Mouse (Mus musculus) midbrain, embryonic 11.5 days (tissue): ENCODE measurements around the gene Spop. TPM values are rescaled to one million over a fixed set of nuclear protein-coding genes. Genes with fewer than 3 reads are reported as not detected.
"Not testable (repeated sequence)": the region's sequence is repeated elsewhere in the genome, so short reads cannot be mapped to it uniquely, and the experiment has no call there.

Experiments used
- ATAC-seq: fragments of 200-750 bp; cut with Nextera tagmentation; 2 replicates; pipeline ENCODE4 v1.8.0; 2017; ENCODE audit warnings: moderate TSS enrichment, moderate library complexity; ENCODE audit not compliant: low FRiP score
- DNase-seq: peaks from one replicate; pipeline ENCODE4 v3.0.0; 2015; ENCODE audit warnings: low spot score; ENCODE audit errors: missing footprints
- H3K27ac ChIP-seq: fragments of 300-500 bp; sonication (generic); 2 replicates; pipeline ENCODE4 v1.5.1; 2014; ENCODE audit warnings: low read depth, low read length
- H3K27me3 ChIP-seq: fragments of 300-500 bp; sonication (generic); 2 replicates; pipeline ENCODE4 v1.6.1; 2014; ENCODE audit warnings: mild to moderate bottlenecking, low read length, moderate library complexity, mixed read lengths; ENCODE audit not compliant: control insufficient read depth, insufficient read depth
- H3K36me3 ChIP-seq: fragments of 300-500 bp; sonication (generic); 2 replicates; pipeline ENCODE4 v1.6.1; 2014; ENCODE audit warnings: mild to moderate bottlenecking, low read length, moderate library complexity, mixed read lengths; ENCODE audit not compliant: control insufficient read depth, insufficient read depth
- H3K4me1 ChIP-seq: fragments of 300-500 bp; sonication (generic); 2 replicates; pipeline ENCODE4 v1.6.1; 2014; ENCODE audit warnings: low read length; ENCODE audit not compliant: control insufficient read depth, insufficient read depth
- H3K4me2 ChIP-seq: fragments of 300-500 bp; sonication (generic); 2 replicates; pipeline ENCODE4 v1.6.1; 2014; ENCODE audit warnings: mild to moderate bottlenecking, moderate library complexity
- H3K4me3 ChIP-seq: fragments of 300-500 bp; sonication (generic); 2 replicates; pipeline ENCODE4 v1.5.1; 2014; ENCODE audit warnings: low read depth, low read length
- H3K9ac ChIP-seq: fragments of 300-500 bp; sonication (generic); 2 replicates; pipeline ENCODE4 v1.6.1; 2014; ENCODE audit warnings: low read length
- H3K9me3 ChIP-seq: fragments of 300-500 bp; sonication (generic); 2 replicates; pipeline ENCODE4 v1.6.1; 2016; ENCODE audit warnings: low read length; ENCODE audit not compliant: control insufficient read depth
- WGBS: fragments of 180-500 bp; shearing (Covaris S2); extraction: QIAGEN DNeasy Blood & Tissue Kit; methylation state at CpG from one replicate; pipeline ENCODE4 v1.1.7; 2014; 5-methylcytosine and 5-hydroxymethylcytosine counted together
- polyA plus RNA-seq: library from polyadenylated mRNA; unstranded; fragments of >200 nt; fragmentation: Nextera tagmentation; extraction: Ambion mirVana; gene quantifications from 2 replicates; pipeline ENCODE4 v1.2.1, GENCODE M21; 2014

Gene Spop
- polyA plus RNA-seq, 1 experiment from 2014 or later: 132 TPM

DNA sequence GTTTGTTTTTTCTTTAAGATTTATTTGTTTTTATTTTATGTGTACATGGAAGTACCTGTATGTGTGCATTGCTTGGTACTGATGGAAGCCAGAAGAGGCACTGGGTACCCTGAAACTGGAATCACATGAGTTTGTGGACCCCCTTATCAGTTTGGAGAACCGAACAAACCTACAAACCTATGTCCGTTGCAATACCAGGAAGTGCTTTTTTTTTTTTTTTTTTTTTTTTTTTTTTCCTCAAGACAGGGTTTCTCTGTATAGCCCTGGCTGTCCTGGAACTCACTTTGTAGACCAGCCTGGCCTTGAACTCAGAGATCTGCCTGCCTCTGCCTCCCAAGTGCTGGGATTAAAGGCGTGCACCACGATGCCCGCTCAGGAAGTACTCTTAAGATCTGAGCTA, 7.5 kb upstream of the Spop start:
- not testable (repeated sequence) for H3K27me3 ChIP-seq, H3K36me3 ChIP-seq, H3K4me2 ChIP-seq, H3K4me1 ChIP-seq, H3K4me3 ChIP-seq, H3K9ac ChIP-seq, DNase-seq, H3K9me3 ChIP-seq, ATAC-seq, H3K27ac ChIP-seq
- WGBS: 91% methylated on average over 5 of the region's 5 CpGs

DNA sequence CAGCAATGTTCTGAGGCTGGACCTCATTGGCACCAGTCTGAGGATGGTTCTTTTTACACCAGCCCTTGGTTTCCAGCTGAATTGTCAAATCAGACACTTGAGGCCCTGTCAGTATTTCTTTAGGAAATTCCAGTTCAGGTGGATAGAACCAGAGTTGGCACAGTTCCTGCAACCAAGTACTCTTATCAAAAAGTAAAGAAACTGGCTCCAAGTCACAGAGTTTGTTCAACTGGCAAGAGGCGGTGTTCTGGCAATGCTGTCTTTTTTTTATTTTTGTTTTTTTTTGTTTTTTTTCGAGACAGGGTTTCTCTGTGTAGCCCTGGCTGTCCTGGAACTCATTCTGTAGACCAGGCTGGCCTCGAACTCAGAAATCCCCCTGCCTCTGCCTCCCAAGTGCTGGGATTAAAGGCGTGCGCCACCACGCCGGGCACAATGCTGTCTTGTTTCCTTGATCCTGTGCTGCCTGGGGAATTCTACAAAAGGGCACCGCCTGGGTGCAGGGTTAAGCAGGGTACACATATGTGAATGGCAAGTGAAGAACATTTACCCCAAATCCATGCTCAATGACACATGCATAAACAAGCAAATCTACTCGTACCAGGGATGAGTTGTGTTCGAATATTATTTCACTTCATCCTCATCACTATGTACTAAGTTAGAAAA, 4.3 kb upstream of the Spop start:
- H3K4me2 ChIP-seq: no peak overlapping the region
- H3K4me1 ChIP-seq: no peaks in the 10 kb centered on the region
- no peak overlapping the region for H3K27ac ChIP-seq
- H3K27me3 ChIP-seq: peaks cover 6% of the 10 kb centered on the region; the same call in 1 of the 2 replicates
- no peaks in the 10 kb centered on the region for H3K9me3 ChIP-seq
- H3K9ac ChIP-seq: no peak overlapping the region
- no peaks in the 10 kb centered on the region for H3K36me3 ChIP-seq
- DNase-seq (no peak), ATAC-seq (no peak)
- WGBS: 87% methylated on average over 10 of the region's 10 CpGs
- H3K4me3 ChIP-seq: no peak overlapping the region

DNA sequence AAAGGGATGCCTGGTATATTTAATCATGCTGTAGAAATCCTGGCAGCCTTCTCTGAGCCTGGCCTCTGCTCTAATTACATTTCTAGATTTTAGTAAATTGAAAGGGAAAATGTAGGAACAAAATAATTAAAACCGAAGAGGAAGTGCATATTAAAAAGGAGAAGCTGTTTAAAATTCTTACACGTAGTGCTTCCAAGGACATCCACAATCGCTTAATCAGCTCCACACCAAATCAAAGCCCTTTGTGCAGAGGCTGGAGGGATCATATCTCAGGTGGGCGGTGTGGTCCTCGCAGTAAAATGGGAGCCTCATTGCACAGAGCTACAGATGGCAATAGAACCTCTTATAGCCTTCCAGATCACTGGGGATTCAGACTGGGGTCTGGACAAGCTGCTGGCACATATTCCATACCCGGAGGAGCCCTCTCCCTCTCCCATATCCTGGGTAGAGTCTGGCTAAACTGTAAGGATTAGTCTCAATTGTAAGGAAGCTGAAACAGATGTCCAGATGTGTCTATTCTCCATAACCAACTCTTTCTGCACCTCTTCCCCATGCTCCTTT, 2.3 kb upstream of the Spop start:
- Histone ChIP-seq H3K4me3 (no peak overlapping the region), H3K27ac (no peak overlapping the region), H3K9ac (no peak overlapping the region), H3K4me2 (no peak overlapping the region), H3K36me3 (no peaks in the 10 kb centered on the region), H3K27me3 (peaks cover 6% of the 10 kb centered on the region; the same call in 1 of the 2 replicates), H3K9me3 (no peaks in the 10 kb centered on the region), H3K4me1 (peaks cover 11% of the 10 kb centered on the region)
- no peak for DNase-seq
- 75% methylated on average over 6 of the region's 6 CpGs for WGBS
- ATAC-seq: no peak

DNA sequence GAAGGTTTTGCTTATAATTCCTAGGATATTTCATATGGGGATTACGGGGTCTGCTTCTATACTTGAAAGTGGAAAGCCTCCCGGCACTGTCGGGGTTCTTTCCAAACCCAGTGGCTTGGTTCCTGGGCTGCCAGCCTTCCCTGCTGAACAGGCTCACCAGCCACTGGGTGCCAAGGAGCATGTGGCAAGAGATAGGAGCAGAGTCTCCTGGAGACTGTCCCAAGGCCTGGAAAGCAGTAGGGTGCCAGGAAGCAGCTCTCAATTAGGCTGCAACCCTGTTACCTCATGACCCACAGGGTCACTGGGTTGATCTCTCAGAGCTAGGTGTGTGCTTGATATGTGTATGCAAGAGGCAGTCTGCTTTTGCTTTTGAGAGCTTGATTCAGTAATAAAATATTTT, 1.3 kb upstream of the Spop start:
- Histone ChIP-seq H3K27ac (no peak overlapping the region), H3K9me3 (no peaks in the 10 kb centered on the region), H3K4me2 (no peak overlapping the region), H3K4me3 (no peak overlapping the region), H3K4me1 (peaks cover 19% of the 10 kb centered on the region), H3K27me3 (peaks cover 6% of the 10 kb centered on the region; the same call in 1 of the 2 replicates), H3K36me3 (no peaks in the 10 kb centered on the region), H3K9ac (no peak overlapping the region)
- WGBS: 76% methylated on average over 3 of the region's 3 CpGs
- ATAC-seq (no peak), DNase-seq (no peak)

DNA sequence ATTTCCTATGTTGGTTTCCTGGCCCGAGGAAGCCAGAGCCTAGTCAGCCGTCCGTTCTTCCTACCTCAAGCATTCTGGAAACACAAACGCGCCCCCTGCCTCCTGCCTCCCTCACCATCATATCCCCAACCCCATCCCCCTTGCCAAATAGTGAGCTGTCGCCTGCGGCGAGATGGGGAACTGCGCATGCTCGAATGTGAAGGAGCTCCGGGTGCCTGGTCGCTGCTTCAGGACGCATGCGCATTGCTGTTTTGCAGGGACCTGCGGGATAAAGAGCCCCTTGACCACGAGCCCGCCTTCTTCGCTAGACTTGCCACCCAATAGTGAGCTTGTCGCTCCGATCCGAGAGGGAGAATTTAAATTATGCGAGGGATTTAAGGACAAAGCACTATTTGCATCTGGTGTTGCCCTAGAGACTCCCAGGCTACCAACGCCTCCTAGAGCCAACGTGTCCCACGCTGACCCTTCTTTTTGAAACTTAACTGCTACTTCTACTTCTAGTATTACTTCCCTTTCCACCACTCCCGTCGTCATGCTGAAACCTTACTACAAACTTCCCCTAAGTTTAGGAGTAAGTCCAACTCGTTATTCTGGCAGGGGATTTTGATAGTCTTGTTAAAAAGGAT, 769 bp downstream of the Spop start:
- Histone ChIP-seq H3K9me3 (no peaks in the 10 kb centered on the region), H3K27me3 (peaks cover 6% of the 10 kb centered on the region; the same call in 1 of the 2 replicates), H3K27ac (peak overlapping the region; percentile 91), H3K4me1 (peaks cover 19% of the 10 kb centered on the region), H3K36me3 (0 out of 2 replicates have a peak, but pooled peaks cover 3% of the 10 kb centered on the region), H3K4me3 (peak overlapping the region; percentile 57), H3K4me2 (peak overlapping the region; percentile 83), H3K9ac (peak overlapping the region; percentile 77)
- peak; percentile 99 for DNase-seq
- under 1% methylated on average over 28 of the region's 28 CpGs for WGBS
- ATAC-seq: peak; percentile 92

DNA sequence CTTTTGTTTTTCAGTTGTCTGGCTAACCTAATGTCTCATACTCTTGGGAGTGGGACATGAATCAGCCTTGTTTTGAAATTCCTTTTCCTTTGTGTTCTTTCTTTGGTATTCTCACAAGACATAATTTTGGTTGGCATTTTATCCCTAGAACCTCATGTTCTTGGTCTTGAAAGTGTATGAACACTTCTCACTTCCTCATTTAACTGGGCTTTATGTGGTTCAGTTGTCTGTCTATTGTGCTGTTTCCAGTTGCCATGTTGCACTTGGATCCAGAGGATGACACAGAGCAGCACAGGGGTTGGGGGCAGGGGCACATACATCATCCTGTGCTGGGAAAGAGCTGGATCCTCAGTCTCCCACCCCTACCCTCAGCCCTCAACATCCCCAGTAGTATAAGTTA, 2.1 kb downstream of the Spop start:
- Histone ChIP-seq H3K36me3 (0 out of 2 replicates have a peak, but pooled peaks cover 3% of the 10 kb centered on the region), H3K9me3 (no peaks in the 10 kb centered on the region), H3K4me1 (peaks cover 19% of the 10 kb centered on the region), H3K4me3 (peak overlapping the region; percentile 57), H3K4me2 (peak overlapping the region; percentile 83), H3K9ac (peak overlapping the region; percentile 39; the same call in 1 of the 2 replicates), H3K27ac (peak overlapping the region; percentile 91), H3K27me3 (peaks cover 6% of the 10 kb centered on the region; the same call in 1 of the 2 replicates)
- DNase-seq: no peak
- no peak for ATAC-seq

DNA sequence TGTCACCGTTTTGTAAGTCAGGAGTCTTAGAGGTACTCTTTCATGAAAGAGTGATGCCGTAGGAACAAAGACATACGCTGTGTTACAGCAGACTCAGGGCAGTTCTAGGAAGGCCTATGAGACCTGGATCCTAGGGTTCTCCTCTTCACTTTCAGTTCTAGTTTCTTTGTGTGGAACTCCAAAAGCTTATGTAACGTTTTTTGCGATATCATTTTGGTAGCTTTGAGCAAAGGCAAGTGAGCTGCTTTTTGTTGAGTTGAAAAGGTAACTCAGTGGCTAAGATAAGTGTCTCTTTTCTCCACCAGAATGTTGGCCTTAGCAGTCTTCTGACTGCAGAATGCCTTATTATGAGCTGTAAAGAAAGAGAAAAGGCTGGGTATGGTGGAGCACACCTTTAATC, 3.5 kb downstream of the Spop start:
- H3K27ac ChIP-seq: no peak overlapping the region
- H3K36me3 ChIP-seq: 0 out of 2 replicates have a peak, but pooled peaks cover 3% of the 10 kb centered on the region
- peaks cover 6% of the 10 kb centered on the region; the same call in 1 of the 2 replicates for H3K27me3 ChIP-seq
- no peak overlapping the region for H3K4me3 ChIP-seq
- DNase-seq: no peak
- WGBS: 88% methylated on average over 5 of the region's 5 CpGs
- no peak overlapping the region for H3K9ac ChIP-seq
- H3K4me2 ChIP-seq: no peak overlapping the region
- H3K4me1 ChIP-seq: peaks cover 19% of the 10 kb centered on the region
- no peaks in the 10 kb centered on the region for H3K9me3 ChIP-seq
- no peak for ATAC-seq

DNA sequence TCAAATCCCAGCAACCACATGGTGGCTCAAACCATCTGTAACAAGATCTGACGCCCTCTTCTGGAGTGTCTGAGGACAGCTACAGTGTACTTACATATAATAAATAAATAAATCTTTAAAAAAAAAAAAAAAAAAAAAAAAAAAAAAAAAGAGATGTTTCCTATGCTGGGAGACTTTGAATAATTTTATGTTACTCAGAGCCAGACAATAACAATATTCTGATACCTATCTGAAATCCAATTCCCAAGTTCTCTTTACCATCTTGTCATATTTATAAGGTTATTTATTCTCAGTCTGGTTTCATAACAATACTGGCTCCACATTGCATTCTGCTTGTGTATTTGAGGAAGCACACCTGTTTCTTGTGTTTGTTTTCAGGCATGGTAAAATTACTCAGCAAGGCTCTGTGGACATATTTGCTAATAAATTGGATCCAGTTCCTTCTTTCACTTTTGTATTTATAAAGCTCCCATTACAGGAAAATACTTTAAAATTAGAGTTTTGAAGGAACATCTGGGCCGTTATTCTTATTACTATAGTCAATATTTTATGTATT, 7.1 kb downstream of the Spop start:
- H3K9me3 ChIP-seq: no peaks in the 10 kb centered on the region
- 92% methylated on average over 2 of the region's 2 CpGs for WGBS
- ATAC-seq (no peak), DNase-seq (no peak)
- no peak overlapping the region for H3K4me3 ChIP-seq
- H3K27me3 ChIP-seq: no peaks in the 10 kb centered on the region
- H3K9ac ChIP-seq: no peak overlapping the region
- no peak overlapping the region for H3K27ac ChIP-seq
- H3K4me2 ChIP-seq: no peak overlapping the region
- H3K36me3 ChIP-seq: 0 out of 2 replicates have a peak, but pooled peaks cover 3% of the 10 kb centered on the region
- H3K4me1 ChIP-seq: peaks cover 13% of the 10 kb centered on the region

DNA sequence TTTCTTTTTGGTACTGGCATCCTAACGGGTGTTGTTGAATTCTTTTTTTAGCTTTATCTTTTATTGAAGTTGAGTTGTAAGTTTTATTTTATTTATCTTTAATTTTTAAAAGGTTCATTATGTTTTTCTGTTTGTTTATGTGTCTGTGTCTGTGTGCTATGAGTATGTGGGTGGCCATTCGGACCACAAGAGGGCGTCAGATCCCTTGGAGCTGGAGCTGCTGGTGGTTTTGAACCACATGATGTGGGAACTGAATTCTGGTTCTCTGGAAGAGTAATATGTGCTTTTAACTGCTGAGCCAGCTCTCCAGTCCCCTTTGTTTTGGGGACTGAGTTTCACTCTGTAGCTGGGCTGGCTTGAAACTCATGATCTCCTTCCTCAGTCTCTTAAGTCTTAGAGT, 9.6 kb downstream of the Spop start:
- WGBS: 81% methylated on average over 3 of the region's 3 CpGs
- Histone ChIP-seq H3K4me1 (no peaks in the 10 kb centered on the region), H3K27me3 (no peaks in the 10 kb centered on the region), H3K4me3 (no peak overlapping the region), H3K36me3 (0 out of 2 replicates have a peak, but pooled peaks cover under 1% of the 10 kb centered on the region), H3K27ac (no peak overlapping the region), H3K9ac (no peak overlapping the region), H3K9me3 (no peaks in the 10 kb centered on the region), H3K4me2 (no peak overlapping the region)
- DNase-seq (no peak), ATAC-seq (no peak)
